Comparison of ENCODE assay signal across 32 mouse cellular contexts in genomic region chr15:18517701-18518100, GRCm38 (mm10).
"Had no signal": no experiment of that assay in that cellular context is flagged by ENCODE, and none has a peak within 500 bp of the region (broad histone marks: within the 10 kb centered on the region; RNA-seq: fewer than 3 reads in every experiment).

No protein-coding gene starts in this region.

- DNase-seq: left cerebral cortex, postnatal 4 days; liver; liver, embryonic 13.5 days; liver, postnatal 0 days; lung, adult 18-20 months; lung, adult 2 months; lung, embryonic 14.5 days; lung, postnatal 10 days; lung, postnatal 14 days; lung, postnatal 36 days; lung, postnatal 4 days; midbrain, embryonic 14.5 days had no signal

- H3K9me3 ChIP-seq: limb, embryonic 10.5 days; limb, embryonic 12.5 days; limb, embryonic 13.5 days; limb, embryonic 15.5 days; liver, embryonic 12.5 days; liver, embryonic 13.5 days; liver, embryonic 15.5 days; lung, embryonic 15.5 days; megakaryocyte, embryonic 14.5 days; midbrain, embryonic 10.5 days; midbrain, embryonic 12.5 days; midbrain, embryonic 13.5 days; midbrain, embryonic 15.5 days; neural tube, embryonic 12.5 days had no signal

- ATAC-seq: liver, embryonic 12.5 days; liver, postnatal 0 days; lung, postnatal 0 days; midbrain, embryonic 13.5 days; midbrain, embryonic 15.5 days; midbrain, embryonic 16.5 days had no signal

- H3K27ac ChIP-seq: limb, embryonic 10.5 days; limb, embryonic 12.5 days; limb, embryonic 13.5 days; limb, embryonic 15.5 days; liver, embryonic 12.5 days; liver, embryonic 13.5 days; liver, embryonic 14.5 days; liver, embryonic 15.5 days; lung, embryonic 15.5 days; macrophage; midbrain, embryonic 10.5 days; midbrain, embryonic 12.5 days; midbrain, embryonic 13.5 days; midbrain, embryonic 15.5 days; neural tube, embryonic 12.5 days had no signal

- H3K9ac ChIP-seq: limb, embryonic 12.5 days; limb, embryonic 13.5 days; limb, embryonic 15.5 days; liver, embryonic 12.5 days; liver, embryonic 13.5 days; liver, embryonic 14.5 days; liver, embryonic 15.5 days; liver, postnatal 0 days; lung, embryonic 14.5 days; lung, embryonic 15.5 days; midbrain, embryonic 12.5 days; midbrain, embryonic 13.5 days; midbrain, embryonic 15.5 days; neural tube, embryonic 12.5 days had no signal

- H3K4me2 ChIP-seq: limb, embryonic 12.5 days; limb, embryonic 13.5 days; limb, embryonic 15.5 days; liver, embryonic 11.5 days; liver, embryonic 12.5 days; liver, embryonic 13.5 days; liver, embryonic 15.5 days; lung, embryonic 14.5 days; lung, embryonic 15.5 days; midbrain, embryonic 11.5 days; midbrain, embryonic 12.5 days; midbrain, embryonic 13.5 days; midbrain, embryonic 15.5 days; neural tube, embryonic 12.5 days had no signal

- H3K27me3 ChIP-seq: limb, embryonic 12.5 days; limb, embryonic 13.5 days; limb, embryonic 15.5 days; liver, embryonic 12.5 days; liver, embryonic 13.5 days; liver, embryonic 15.5 days; lung, embryonic 15.5 days; megakaryocyte, embryonic 14.5 days; midbrain, embryonic 12.5 days; midbrain, embryonic 13.5 days; midbrain, embryonic 15.5 days; neural tube, embryonic 12.5 days had no signal

- H3K4me1 ChIP-seq: limb, embryonic 10.5 days; limb, embryonic 12.5 days; limb, embryonic 13.5 days; limb, embryonic 15.5 days; liver, embryonic 12.5 days; liver, embryonic 13.5 days; liver, embryonic 15.5 days; lung, embryonic 15.5 days; megakaryocyte, embryonic 14.5 days; midbrain, embryonic 10.5 days; midbrain, embryonic 12.5 days; midbrain, embryonic 13.5 days; midbrain, embryonic 15.5 days; neural tube, embryonic 12.5 days had no signal

- H3K36me3 ChIP-seq: limb, embryonic 10.5 days; limb, embryonic 12.5 days; limb, embryonic 13.5 days; limb, embryonic 15.5 days; liver, embryonic 12.5 days; liver, embryonic 13.5 days; liver, embryonic 15.5 days; lung, embryonic 15.5 days; midbrain, embryonic 10.5 days; midbrain, embryonic 12.5 days; midbrain, embryonic 13.5 days; midbrain, embryonic 15.5 days; neural tube, embryonic 12.5 days had no signal

- H3K4me3 ChIP-seq: limb, embryonic 10.5 days; limb, embryonic 12.5 days; limb, embryonic 13.5 days; limb, embryonic 15.5 days; liver, embryonic 12.5 days; liver, embryonic 13.5 days; liver, embryonic 15.5 days; lung, embryonic 15.5 days; megakaryocyte, embryonic 14.5 days; midbrain, embryonic 10.5 days; midbrain, embryonic 12.5 days; midbrain, embryonic 13.5 days; midbrain, embryonic 15.5 days; myocyte; neural tube, embryonic 12.5 days had no signal
